Mouse (Mus musculus): ENCODE data around the gene Chn2.

Gene Chn2

GRCm38 (mm10) chr6:54203926-54204325, 164.6 kb downstream of the Chn2 start:
- no peak for DNase-seq

- no peak for DNase-seq
These were observed 165.6 kb downstream of the Chn2 start for GRCm38 (mm10) chr6:54204931-54205330.

DNA sequence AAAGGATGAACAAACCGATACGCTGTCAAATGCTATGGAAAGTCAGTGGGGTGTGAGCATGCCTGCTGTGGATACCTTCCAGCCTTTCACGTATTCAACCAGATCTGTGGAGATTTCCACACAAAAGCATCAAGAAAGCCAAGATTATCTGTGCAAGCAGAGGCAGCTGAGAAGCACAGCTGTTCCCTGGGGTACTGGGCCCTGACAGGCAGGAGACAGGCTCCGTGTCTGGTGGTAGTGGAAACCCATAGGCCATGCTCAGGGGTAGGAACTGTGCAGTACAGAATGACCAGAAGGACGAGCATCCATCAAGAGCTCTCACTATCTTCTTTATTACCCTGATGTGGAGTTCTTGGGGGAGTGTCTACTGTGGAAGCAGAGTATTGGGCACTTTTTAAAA, 166.1 kb downstream of the Chn2 start:
- no peak for DNase-seq

GRCm38 (mm10) chr6:54206221-54206738, 166.9 kb downstream of the Chn2 start:
- DNase-seq = no peak

GRCm38 (mm10) chr6:54208786-54209185, 169.4 kb downstream of the Chn2 start:
- no peak for DNase-seq

GRCm38 (mm10) chr6:54210971-54211370, 171.6 kb downstream of the Chn2 start:
- no peak for DNase-seq

GRCm38 (mm10) chr6:54211939-54212338, 172.6 kb downstream of the Chn2 start:
- no peak for DNase-seq

DNA sequence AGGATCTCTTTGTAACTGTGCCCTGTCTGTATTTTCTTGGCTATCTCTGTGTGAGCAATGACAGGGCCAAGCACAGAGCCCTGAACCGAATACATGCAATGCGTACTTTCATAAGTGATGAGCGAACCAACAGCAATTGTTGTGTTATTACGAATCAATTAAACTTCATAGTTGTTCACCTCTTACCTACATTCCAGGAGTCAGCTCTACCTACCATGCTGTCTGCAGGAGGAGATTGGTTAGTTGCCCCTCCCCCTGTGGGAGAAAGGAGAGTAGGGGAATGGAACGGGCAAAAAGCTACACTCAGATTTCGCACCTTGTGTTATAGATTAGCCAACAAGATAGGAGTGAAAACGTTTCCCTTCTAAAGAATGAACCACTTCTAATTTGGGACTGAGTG, 174.4 kb downstream of the Chn2 start:
- DNase-seq = no peak

GRCm38 (mm10) chr6:54215636-54216035, 176.3 kb downstream of the Chn2 start:
- no peak for DNase-seq

- no peak for DNase-seq
These were observed 177.2 kb downstream of the Chn2 start for GRCm38 (mm10) chr6:54216512-54216911.

- DNase-seq = no peak
These were observed 180.8 kb downstream of the Chn2 start for GRCm38 (mm10) chr6:54220124-54220523.

- DNase-seq = no peak
These were observed 184.2 kb downstream of the Chn2 start for GRCm38 (mm10) chr6:54223529-54223928.

- DNase-seq = no peak
These were observed 185.0 kb downstream of the Chn2 start for GRCm38 (mm10) chr6:54224325-54224724.

DNA sequence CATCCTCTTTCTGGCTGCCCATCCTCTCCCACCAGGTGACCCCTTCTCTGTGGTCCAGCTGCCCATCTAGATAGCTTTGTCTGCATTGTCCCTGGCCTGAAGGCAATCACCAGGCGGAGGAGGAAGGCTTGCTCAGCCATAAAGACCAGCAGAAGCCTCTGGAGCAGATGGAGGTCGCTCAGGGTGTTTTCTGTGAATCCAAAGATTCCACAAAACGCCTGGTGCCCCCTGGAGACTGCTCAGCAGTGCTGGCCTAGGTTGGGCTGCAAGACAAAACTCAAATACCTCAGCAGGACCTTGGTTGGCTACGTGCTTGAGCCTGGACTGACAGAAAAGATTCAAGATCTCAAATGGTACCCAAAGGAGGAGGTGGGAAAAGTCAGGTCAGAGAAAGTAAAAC, 186.0 kb downstream of the Chn2 start:
- no peak for DNase-seq

DNA sequence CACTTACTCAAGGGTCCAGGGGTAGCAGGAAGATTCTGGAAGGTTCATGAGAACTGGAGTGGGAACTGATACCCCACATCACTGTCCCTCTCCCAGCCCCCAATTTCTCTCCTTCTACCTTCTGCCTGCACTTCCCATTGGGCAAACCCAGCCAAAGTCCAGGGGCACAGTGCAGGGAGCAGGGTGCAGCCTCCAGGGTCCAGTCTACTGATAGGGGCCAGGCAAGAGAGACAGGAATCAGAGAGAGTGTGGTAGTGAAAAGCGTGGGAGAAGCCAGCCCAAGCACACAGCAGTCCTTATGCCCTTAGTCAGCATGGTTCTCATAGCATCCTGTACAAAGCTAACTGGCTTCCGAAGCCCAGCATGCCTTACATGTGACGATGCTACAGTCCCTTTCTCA, 187.7 kb downstream of the Chn2 start:
- no peak for DNase-seq

GRCm38 (mm10) chr6:54228421-54228820, 189.1 kb downstream of the Chn2 start:
- DNase-seq = no peak

DNA sequence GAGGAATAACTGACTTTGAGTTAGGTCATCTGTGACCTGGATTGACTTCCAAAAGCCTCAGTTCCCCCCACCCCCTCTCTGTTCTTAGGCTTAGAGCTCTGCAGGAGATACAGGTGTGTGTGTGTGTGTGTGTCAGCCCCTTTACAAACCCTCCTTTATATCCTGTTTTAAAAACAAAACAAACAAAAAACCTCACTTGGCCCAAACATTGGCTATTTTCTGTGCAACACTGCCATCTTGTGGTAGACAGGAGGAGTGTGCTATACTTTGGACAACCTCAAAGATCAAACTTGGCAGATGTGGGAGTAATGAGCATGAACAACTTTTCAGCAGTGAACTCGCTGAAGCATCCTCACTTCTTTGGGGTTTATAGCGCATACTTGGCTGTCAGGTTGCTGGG, 189.5 kb downstream of the Chn2 start:
- no peak for DNase-seq

GRCm38 (mm10) chr6:54231769-54232558, 192.6 kb downstream of the Chn2 start:
- no peak for DNase-seq

DNA sequence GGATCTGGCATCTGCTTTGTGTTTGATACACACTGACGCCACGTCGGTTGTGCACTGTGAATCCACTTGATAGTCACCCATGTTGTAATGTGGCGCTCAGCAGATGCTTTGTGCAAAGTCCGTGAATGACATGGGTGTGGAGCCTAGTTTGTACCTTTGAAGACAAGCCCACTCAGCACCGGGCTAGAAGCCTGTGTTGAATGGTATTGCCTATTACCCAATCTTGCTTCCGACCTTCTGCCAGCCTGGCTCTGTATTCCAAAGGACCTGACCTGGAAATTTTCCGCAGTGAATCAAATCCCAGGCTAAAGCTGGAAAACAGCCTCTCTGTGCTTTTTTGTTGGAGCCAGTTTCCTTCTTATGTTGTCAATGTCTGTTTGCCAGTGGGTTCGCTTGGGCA, 197.1 kb downstream of the Chn2 start:
- DNase-seq = no peak

- DNase-seq = no peak
These were observed 202.4 kb downstream of the Chn2 start for GRCm38 (mm10) chr6:54241761-54242160.

DNA sequence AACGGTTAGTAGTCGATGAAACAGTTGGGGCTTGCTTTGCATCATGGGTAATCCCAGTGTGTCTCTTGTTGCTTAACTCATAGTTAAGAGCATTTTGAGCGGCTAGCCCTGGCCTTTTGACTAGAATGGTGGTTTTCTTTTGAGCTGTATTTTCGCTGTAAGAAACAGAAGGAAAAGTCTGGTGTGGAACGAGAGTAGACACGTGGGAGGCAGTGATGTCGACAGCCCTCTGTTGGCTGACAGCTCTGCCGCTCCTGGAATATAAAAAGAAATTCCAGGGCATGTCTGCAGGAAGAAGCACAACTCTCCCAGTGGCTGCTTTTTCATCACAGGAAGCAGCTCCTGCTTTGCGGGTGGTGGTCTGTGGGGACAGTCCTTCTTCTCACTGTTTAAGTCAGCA, 202.9 kb downstream of the Chn2 start:
- DNase-seq = no peak

- DNase-seq = no peak
These were observed 209.2 kb downstream of the Chn2 start for GRCm38 (mm10) chr6:54248354-54249252.

- no peak for DNase-seq
These were observed 212.2 kb downstream of the Chn2 start for GRCm38 (mm10) chr6:54251401-54252191.
